Mouse (Mus musculus) heart, embryonic 14.5 days (tissue): ENCODE measurements around the gene Capn7. TPM values are rescaled to one million over a fixed set of nuclear protein-coding genes. Genes with fewer than 3 reads are reported as not detected.

Experiments used
- ATAC-seq: fragments of 200-750 bp; cut with Nextera tagmentation; 2 replicates; pipeline ENCODE4 v1.8.0; 2017; ENCODE audit warnings: low read depth, moderate TSS enrichment; ENCODE audit not compliant: insufficient number of reproducible peaks, insufficient read depth, low FRiP score
- H3K27ac ChIP-seq, 2 experiments: fragments of 200-500 bp in 1 of 2; fragments of 300-500 bp in 1 of 2; sonication (generic) in 1 of 2; replicated peaks in 1 of 2; 2 replicates each; pipeline ENCODE4 v1.5.1; 2012 to 2014; ENCODE audit warnings: low read depth in 2 of 2, low read length in 2 of 2, control low read depth in 1 of 2, mild to moderate bottlenecking in 1 of 2, mixed read lengths in 1 of 2; ENCODE audit not compliant: control insufficient read depth in 1 of 2, insufficient read depth in 1 of 2
- H3K27me3 ChIP-seq: fragments of 300-500 bp; sonication (generic); 2 replicates; pipeline ENCODE4 v1.6.1; 2014; ENCODE audit warnings: mild to moderate bottlenecking, low read length, control low read depth; ENCODE audit not compliant: control insufficient read depth, insufficient read depth
- H3K36me3 ChIP-seq: fragments of 300-500 bp; sonication (generic); 2 replicates; pipeline ENCODE4 v1.6.1; 2014; ENCODE audit warnings: mild to moderate bottlenecking, control low read depth, low read length, mixed read lengths; ENCODE audit not compliant: control insufficient read depth, insufficient read depth
- H3K4me1 ChIP-seq, 2 experiments: fragments of 200-500 bp in 1 of 2; fragments of 300-500 bp in 1 of 2; sonication (generic) in 1 of 2; 2 replicates each; pipeline ENCODE4 v1.6.1; 2012 to 2014; ENCODE audit warnings: low read length in 2 of 2, control low read depth in 1 of 2, mixed read lengths in 1 of 2; ENCODE audit not compliant: control insufficient read depth in 2 of 2, insufficient read depth in 2 of 2
- H3K4me2 ChIP-seq: fragments of 300-500 bp; sonication (generic); 2 replicates; pipeline ENCODE4 v1.6.1; 2014; ENCODE audit warnings: mild to moderate bottlenecking, low read length
- H3K4me3 ChIP-seq, 2 experiments: fragments of 200-500 bp in 1 of 2; fragments of 300-500 bp in 1 of 2; sonication (generic) in 1 of 2; 2 replicates each; pipeline ENCODE4 v1.5.1; 2012 to 2014; ENCODE audit warnings: low read length in 2 of 2, mild to moderate bottlenecking in 2 of 2, control low read depth in 1 of 2, low read depth in 1 of 2, moderate library complexity in 1 of 2; ENCODE audit not compliant: control insufficient read depth in 1 of 2, insufficient read depth in 1 of 2
- H3K9ac ChIP-seq: fragments of 300-500 bp; sonication (generic); 2 replicates; pipeline ENCODE4 v1.6.1; 2014; ENCODE audit warnings: mild to moderate bottlenecking, low read length
- H3K9me3 ChIP-seq: fragments of 300-500 bp; sonication (generic); 2 replicates; pipeline ENCODE4 v1.6.1; 2016; ENCODE audit warnings: low read length, control low read depth; ENCODE audit not compliant: control insufficient read depth
- WGBS: fragments of 180-500 bp; shearing (Covaris S2); extraction: QIAGEN DNeasy Blood & Tissue Kit; methylation state at CpG from one replicate; pipeline ENCODE4 v1.1.7; 2014; 5-methylcytosine and 5-hydroxymethylcytosine counted together
- polyA plus RNA-seq: library from polyadenylated mRNA; unstranded; fragments of >200 nt; fragmentation: Nextera tagmentation; extraction: Ambion mirVana; gene quantifications from 2 replicates; pipeline ENCODE4 v1.2.1, GENCODE M21; 2014

Capn7 gene
- polyA plus RNA-seq, 1 experiment from 2014 or later = 44.9 TPM

DNA sequence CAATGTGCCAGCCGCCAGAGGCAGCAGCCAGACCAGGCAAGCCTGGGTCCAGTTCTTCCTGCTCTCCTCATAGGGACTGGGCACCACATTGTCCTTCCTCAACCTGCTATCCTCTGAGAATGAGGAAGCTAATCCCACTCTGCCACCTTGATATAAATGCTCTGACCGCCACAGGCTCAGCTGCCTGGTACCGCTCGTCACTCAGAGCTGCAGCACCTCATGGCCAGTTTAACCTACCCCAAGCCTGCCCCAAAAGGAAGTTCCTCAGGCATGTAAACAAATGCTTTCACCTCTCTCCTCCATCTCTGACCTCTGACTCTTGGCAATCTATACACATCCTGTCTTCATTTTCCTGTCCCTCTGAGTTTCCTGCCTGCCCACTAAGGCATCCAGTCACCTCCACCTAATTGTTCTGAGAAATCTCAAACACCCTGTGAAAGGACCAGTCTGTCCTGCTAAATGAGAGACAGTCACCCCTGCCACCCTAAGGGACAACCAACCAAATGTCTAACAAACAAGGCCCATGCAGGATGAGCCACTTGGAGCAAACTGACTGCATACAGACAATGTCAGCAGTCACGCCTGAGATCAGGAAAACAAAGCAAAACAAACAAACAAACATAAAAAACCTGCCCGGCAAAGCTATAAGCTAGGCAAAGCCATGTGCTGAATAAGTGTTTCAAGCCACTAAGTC is 71.6 kb downstream of the Capn7 start:
- Histone ChIP-seq H3K4me3 (no peak overlapping the region), H3K36me3 (peaks cover 7% of the 10 kb centered on the region; the same call in 1 of the 2 replicates), H3K4me1 (peaks cover 61 to 77% of the 10 kb centered on the region in 2 experiments), H3K27ac (peak overlapping the region; percentile 78 to 85), H3K4me2 (peak overlapping the region; percentile 21), H3K9me3 (no peaks in the 10 kb centered on the region), H3K27me3 (no peaks in the 10 kb centered on the region), H3K9ac (peak overlapping the region; percentile 35)
- 57% methylated on average over 6 of the region's 6 CpGs for WGBS
- no peak for ATAC-seq

DNA sequence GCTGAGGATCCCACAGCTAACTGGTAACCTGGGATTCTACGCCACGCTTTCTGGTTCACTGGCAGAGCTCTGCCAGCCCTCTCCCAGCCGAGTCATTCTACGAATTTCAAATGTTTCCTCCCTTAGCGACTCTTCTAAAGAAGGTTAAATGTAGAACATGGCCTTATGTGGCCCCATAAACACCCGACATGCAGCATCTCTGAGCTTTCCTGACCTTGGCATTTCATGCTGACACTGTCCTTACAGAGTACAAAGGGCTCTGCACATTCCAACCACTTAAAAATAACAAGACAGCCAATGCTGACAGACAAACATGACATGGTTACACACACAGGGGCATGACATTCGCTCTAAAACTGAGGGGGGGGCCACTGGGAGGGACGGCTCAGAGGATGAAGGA is 72.2 kb downstream of the Capn7 start:
- Histone ChIP-seq H3K9ac (peak overlapping the region; percentile 35), H3K27me3 (no peaks in the 10 kb centered on the region), H3K27ac (peak overlapping the region; percentile 78 to 85), H3K4me1 (peaks cover 59 to 73% of the 10 kb centered on the region in 2 experiments), H3K36me3 (peaks cover 7% of the 10 kb centered on the region; the same call in 1 of the 2 replicates), H3K4me2 (peak overlapping the region; percentile 21; the same call in 1 of the 2 replicates), H3K9me3 (no peaks in the 10 kb centered on the region), H3K4me3 (no peak overlapping the region)
- WGBS = 24% methylated on average over 8 of the region's 8 CpGs
- ATAC-seq = peak; percentile 25; the same call in 1 of the 2 replicates

DNA sequence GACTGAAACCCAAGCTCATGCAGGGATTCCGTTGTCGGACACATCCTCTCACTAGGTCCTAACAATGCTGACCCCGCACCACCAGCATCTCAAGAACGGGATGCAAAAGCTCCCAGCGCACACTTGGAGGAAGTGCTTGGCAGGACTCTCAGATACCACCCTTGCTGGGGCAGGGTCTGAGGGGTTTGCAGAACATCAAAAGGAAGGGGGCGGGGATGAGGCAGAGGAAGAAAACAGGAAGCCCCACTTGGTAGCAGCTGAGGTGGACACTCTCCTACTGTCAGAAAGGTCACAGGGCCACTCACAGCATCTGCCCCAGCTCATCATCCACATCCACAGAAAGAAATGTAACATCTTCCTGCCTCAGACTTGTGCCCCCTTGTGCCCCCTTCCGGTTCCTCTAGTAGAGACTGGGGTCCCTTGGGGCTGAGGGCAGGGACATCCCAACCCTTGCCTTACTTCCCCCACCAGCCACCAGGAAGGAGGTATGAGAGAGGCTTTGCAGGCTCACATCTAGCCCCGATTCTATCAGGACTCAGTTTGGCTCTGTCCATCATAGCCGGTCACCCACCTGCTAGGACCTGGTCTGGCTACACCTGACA is 73.8 kb downstream of the Capn7 start:
- 67% methylated on average over 9 of the region's 9 CpGs for WGBS
- Histone ChIP-seq H3K4me1 (peaks cover 59 to 73% of the 10 kb centered on the region in 2 experiments), H3K9me3 (no peaks in the 10 kb centered on the region), H3K27ac (no peak overlapping the region), H3K4me3 (no peak overlapping the region), H3K4me2 (no peak overlapping the region), H3K9ac (no peak overlapping the region), H3K27me3 (no peaks in the 10 kb centered on the region), H3K36me3 (peaks cover 7% of the 10 kb centered on the region; the same call in 1 of the 2 replicates)
- ATAC-seq = no peak

DNA sequence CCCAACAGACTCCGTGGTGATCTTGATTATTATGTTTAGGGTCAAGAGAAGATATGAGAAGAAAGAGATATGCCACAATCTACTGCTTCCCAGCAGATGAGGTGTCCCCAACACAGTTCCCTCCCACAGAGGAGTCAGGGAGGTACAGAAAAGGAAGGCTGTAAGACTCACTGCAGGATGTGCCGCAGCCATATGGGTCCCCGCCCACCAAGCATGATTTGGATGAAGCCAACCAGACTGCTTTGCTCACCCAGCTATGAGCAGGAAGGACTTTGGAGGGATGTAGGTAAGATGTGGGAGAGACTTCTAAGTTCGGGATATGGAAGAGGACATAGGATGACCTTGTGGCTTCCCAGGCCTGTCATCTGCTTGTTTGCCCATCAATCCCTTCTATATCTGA is 74.3 kb downstream of the Capn7 start:
- H3K27ac ChIP-seq = no peak overlapping the region
- H3K4me2 ChIP-seq = no peak overlapping the region
- H3K27me3 ChIP-seq = no peaks in the 10 kb centered on the region
- H3K36me3 ChIP-seq = peaks cover 7% of the 10 kb centered on the region; the same call in 1 of the 2 replicates
- peaks cover 60 to 76% of the 10 kb centered on the region in 2 experiments for H3K4me1 ChIP-seq
- ATAC-seq = no peak
- no peak overlapping the region for H3K9ac ChIP-seq
- 62% methylated on average over 4 of the region's 4 CpGs for WGBS
- H3K4me3 ChIP-seq = no peak overlapping the region
- no peaks in the 10 kb centered on the region for H3K9me3 ChIP-seq

DNA sequence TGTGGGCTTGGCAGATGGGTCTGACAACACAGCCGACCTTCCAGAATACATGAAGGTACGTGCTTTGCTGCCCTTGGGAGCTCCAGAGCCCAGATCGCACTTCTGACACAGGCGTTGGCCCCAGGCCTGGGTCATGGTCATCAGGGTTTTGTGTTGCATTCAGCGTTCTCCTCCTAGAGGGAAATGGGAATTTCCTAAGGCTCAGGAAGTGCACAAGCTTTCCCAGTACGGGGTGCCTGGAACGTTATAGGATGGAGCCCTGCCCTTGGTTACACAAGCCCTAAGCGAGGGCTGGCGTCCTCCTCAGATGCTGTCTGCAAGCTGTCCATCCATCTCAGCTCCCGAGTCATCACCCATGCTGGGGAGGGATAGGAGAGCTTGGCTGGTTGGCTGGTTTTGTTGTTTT is 76.2 kb downstream of the Capn7 start:
- H3K27me3 ChIP-seq = no peaks in the 10 kb centered on the region
- 72% methylated on average over 10 of the region's 10 CpGs for WGBS
- no peaks in the 10 kb centered on the region for H3K9me3 ChIP-seq
- ATAC-seq = no peak
- H3K4me2 ChIP-seq = no peak overlapping the region
- H3K27ac ChIP-seq = peak overlapping the region in 1 of 2 experiments; percentile 59; a peak in 1 of 4 replicates
- H3K9ac ChIP-seq = 0 out of 2 replicates have a peak overlapping the region, but pooled peaks have one; percentile 41
- H3K4me1 ChIP-seq = peaks cover 52 to 79% of the 10 kb centered on the region in 2 experiments
- peaks cover 7% of the 10 kb centered on the region; the same call in 1 of the 2 replicates for H3K36me3 ChIP-seq
- no peak overlapping the region for H3K4me3 ChIP-seq

DNA sequence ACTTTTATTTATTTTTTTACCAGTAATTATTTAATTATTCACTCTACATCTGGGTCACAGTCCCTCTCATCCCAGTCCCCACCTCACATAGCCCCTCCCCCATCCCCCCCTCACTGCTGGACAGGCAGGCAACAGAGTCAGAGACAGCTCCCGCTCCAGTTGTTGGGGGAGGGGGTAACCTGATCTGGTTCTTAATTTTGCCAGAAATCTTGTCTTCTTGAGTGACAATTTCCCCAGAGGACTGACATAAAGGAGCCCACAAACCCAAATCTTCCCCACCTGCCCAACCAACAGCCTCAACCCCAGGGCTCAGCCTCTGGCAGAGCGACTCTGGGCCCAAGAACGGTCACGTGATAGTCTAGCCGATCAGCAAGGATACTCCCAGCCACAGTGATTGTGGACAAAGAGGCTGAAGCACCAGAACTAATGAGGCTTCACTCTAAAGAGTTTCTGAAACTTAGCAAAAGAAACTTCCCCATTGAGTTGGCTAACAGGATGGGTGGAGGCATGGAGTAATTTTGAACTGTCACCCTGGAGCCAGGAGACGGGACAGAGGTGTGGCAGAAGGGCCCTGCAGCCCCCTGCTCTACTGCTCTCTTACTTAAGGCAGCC is 77.1 kb downstream of the Capn7 start:
- H3K4me2 ChIP-seq = no peak overlapping the region
- H3K4me3 ChIP-seq = no peak overlapping the region
- H3K9me3 ChIP-seq = no peaks in the 10 kb centered on the region
- H3K27ac ChIP-seq = no peak overlapping the region
- no peak overlapping the region for H3K9ac ChIP-seq
- peaks cover 47 to 73% of the 10 kb centered on the region in 2 experiments for H3K4me1 ChIP-seq
- H3K36me3 ChIP-seq = peaks cover 7% of the 10 kb centered on the region; the same call in 1 of the 2 replicates
- WGBS = 56% methylated on average over 6 of the region's 6 CpGs
- no peak for ATAC-seq
- H3K27me3 ChIP-seq = no peaks in the 10 kb centered on the region

DNA sequence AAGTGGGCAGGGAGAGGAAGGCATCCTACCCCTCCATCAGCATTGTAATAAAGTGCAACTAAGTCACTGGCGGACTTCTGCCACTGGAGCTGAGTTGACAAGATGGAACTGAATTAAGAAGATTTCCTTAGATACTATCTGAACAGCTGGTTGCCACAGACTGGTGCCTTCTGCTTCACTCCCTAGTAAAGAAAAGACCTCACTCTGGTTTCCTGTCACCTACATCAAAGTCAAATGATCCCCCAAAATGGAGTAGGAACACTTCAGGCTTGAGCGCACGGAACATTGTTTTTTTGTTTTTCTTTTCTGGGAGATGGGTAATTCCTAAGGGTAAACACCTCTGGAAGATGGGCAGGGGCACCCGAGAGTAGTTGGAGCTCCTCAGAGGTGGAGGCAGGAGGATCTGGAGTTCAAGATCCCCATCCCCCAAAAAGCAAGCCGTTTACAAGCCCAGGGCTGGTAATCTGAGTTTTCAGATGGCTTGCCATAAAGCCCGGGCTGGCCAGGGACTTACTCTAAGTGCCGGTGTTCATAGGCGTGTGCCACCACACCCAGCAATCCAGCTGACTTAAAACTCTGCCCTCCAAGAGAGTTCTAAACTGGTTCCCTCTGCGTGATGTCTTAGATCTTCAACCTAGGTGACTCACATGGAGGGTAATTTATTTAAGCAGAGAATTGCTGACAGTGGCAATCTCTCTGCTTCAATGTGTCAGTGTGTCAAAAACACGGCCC is 78.0 kb downstream of the Capn7 start:
- ATAC-seq = no peak
- Histone ChIP-seq H3K27me3 (no peaks in the 10 kb centered on the region), H3K4me1 (peaks cover 44 to 70% of the 10 kb centered on the region in 2 experiments), H3K9me3 (no peaks in the 10 kb centered on the region), H3K4me3 (no peak overlapping the region), H3K4me2 (peak overlapping the region; percentile 13; the same call in 1 of the 2 replicates), H3K9ac (peak overlapping the region; percentile 46), H3K27ac (peak overlapping the region; percentile 66 to 69), H3K36me3 (peaks cover 7% of the 10 kb centered on the region; the same call in 1 of the 2 replicates)
- WGBS = 56% methylated on average over 10 of the region's 10 CpGs
